Mouse (Mus musculus) kidney, postnatal 25 days (tissue): ENCODE measurements around the gene Sp6.

Source experiments
- DNase-seq, 2 experiments: peaks; one replicate each; pipeline ENCODE4 v3.0.0; 2021; ENCODE audit warnings: mixed read lengths in 2 of 2

Sp6 gene

DNA sequence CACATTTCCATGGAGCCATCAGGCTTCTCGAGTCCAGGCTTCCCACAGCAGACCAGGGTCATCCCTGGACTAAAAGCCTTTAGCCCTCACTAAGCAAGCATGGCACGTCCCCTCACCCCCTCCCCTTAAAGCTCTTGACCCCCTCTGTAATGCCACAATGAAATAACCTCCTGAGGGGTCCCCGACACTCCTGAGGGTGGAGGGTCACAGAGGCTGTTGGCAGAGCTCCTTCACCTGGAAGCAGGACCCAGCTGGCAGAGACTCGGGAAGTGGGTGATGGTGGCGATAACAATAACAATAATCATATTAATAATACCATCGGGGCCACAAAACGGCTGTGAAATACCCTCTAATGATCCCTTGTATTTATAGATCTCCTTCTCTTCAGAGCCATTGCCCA lies 30.3 kb upstream of the Sp6 start, which contains the start of gene Sp2:
Gene Sp2 (minus strand): TSS at position 101 of the 400 bp plus-strand sequence.
- DNase-seq = no peak

DNA sequence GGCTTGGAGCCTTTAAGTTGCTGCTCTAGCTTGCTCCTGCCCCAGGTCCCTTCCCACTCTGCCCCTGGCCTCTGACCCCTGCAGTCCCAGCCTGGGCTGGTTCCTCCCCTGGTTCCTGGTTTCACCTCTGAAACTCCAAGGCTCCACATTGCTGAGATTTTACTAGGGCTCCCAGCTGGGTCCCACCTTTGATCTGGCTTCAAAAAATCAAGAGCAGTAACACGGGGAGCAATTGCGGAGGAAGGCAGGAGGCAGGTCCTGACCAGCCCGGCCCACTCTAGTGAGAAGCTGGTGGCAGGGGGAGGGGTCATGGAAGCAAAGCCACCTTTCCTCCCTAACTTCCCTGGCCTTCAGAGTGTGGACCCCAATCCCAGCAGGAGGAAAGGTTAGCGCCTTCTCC lies 28.3 kb upstream of the Sp6 start:
- no peak for DNase-seq

DNA sequence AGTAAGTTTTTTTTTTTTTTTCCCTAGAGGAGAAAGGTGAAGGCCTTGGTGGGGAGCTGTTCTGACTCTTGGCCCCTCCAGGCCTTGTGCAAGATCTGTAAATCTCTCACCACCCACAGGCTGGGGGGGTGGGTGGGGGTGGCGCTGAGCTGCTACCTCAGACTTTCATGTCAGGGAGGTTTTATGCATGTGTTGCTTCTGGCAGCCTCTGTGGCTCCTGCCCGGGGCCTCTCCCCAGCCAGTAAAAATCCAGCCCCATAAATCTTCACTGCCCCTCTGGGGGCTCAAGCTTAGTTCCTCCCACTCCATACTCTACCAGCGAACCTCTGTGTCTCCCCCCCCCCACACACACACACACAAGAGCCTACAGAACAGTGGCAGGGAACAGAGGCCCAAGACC lies 26.7 kb upstream of the Sp6 start:
- DNase-seq = no peak

DNA sequence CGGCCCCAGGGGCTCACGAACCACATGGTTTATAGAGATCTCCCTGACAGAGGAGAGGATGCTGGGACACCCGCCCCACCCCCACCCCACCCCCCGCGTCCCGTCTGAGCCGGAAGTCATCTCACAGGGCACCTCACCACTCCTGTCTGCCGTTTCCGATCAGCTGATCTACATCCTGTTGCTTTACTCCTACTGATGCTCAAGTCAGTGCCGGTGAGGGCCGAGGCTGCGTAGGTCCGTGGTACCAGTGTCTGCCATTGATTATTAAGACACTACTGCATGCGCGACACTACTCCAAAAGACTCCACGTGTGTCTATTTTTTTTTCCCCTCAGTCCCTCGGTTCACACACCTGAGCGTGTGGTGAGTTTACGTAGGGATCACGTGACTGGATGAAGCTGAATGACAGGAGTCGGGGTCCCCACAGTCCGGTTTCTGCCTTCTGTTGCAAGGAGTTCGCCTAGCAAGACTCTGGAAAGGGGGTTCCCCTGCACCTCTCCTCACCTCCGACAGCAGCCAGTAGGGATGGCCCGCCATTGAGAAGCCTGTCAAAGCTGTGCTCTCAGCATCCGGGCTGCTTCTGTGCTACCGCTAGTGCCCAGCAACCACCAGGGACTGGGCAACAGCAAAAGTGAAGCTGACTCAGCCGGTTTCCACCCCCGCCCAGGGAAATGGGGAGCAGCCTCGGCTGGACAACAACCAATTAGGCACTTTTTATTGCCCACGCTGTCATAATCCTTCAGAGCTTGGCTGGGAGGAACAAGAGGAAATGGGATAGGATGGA lies 25.1 kb upstream of the Sp6 start:
- no peak for DNase-seq

DNA sequence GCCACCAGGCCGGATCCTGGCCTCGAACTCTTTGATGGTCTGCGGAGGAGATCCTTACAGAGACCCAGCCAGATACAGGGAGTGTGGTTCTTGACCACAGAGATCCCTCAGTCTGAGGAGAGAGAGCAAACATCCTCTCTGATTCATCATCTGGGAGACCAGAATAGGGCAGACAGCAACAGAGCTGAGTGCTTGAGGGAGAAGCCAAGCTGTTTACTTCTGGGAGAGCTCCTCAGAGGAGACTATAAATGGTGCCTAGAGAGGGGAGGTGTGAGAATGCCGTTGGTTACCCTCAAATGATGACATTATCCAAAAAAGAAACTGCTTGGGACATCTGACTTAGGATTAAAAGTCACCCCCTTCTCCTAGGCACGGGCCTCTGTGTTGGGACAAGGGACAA lies 21.7 kb upstream of the Sp6 start:
- no peak for DNase-seq

DNA sequence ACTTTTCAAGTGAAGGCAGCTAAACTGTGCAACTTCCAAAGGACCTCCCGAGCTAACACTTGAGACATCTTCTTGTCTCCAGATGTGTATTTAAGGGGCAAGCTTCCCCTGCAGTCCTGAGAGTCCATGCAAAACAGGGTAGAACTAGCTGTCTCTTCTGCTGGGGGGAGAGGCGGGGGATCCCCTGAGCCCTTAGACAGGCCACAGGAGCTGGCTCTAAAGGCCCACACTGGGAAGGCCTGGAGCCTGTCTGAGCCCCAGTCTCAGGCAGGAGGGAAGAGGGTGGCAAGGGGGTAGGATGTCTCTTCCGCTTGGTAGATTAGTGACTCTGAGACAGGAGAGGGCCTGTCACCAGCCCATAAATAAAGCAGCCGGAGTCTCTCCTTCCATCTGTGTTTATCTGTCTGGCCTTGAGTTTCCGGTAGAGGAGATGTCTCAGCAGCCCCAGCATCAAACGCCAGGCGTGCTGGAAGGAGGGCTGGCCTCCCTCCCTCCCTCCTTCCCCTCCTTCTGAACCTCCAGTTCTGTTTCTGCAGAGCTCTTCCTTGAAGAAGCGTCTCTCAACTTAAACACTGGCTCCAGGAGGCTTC lies 20.4 kb upstream of the Sp6 start:
- DNase-seq = no peak

DNA sequence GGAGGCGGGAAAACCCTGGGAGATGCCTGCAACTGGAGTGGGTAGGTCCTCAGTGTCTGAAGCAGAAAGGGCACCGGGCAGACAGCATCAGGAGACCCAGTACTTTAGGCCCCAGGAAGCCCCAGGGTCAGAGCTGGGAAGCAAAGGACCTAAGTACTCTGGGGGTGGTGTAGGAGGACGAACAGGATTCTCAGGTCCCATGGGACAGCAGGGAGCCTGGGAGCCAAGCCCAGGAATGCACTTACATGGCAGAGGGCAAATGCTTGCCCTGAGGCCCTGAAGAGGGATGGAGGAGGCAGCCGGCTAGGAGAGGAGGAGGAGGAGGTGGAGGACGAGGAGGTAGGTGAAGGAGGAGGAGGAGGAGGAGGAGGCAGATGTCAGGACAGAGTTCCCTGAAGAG lies 18.2 kb upstream of the Sp6 start:
- no peak for DNase-seq

DNA sequence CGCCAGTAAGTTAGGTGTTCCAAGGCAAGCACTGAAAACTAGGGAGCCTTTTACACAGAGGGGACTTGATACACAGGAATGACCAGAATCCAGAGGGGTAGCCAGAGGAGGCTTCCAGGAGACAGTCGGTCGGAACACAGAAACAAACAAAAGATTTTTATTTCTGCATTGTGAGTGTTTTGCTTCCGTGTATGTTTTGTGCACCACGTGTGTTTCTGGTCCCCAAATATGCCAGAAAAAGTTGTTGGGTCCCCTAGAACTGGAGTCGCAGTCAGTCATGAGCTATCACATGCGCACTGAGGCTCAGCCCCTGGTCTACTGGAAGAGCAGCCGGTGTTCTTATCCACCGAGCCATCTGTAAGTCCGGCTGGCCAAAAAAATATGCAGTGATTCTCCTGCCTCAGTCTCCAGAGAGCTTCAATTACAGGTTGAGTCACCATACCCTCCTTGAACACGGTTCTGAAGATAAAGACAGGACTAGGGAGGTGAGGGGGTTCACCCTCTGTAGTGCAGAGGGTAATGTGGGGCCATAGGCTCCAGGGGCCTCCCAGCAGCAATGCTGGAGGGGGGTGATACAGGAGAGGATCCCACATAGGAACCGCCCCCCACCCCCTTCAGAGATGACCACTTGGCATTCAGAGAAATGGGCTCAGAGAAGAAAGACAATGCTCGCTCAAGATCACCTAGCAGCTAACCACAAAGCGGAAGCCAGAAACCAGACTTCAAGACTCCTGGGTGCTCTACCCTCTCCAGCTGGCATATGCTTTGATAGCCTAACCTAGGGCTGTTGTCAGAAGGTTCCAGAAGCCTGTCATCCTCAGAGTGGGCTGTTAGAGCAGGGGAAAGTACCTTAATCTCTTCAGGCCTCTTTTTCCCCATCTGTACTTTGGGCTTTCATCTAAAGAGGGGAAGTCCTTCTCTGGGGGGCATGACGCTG lies 17.1 kb upstream of the Sp6 start:
- no peak for DNase-seq

DNA sequence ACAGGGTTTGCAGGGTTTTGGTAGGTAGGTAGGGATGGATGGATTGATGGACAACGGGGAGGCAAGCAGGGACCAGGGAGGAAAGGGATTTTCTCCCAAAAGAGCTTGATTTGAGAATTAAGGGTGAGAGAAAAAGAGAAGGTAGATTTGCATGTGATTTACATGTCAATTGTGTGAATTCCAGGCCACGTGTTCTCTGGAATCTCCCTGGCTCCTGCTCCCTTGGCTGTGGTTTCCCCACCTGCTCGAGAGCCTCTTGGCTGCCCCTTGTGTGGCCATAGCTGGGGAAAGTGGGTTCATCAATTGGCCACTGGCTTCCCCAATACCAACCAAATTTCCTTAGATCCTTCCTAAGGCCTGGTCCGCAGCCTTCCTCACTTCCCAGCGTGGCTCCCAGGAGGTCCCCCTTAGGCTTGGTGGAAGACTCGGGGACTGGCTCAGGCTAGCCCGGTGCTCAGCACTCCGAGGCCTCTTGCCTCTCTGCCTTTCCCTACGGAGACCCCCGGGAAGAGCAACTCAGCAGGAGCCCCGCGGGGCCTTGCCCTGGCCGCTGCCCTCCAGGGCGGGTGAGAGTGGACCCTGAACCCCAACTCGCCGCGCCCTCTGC lies 16.3 kb upstream of the Sp6 start:
- peak in 1 of 2 experiments; percentile 82 for DNase-seq

DNA sequence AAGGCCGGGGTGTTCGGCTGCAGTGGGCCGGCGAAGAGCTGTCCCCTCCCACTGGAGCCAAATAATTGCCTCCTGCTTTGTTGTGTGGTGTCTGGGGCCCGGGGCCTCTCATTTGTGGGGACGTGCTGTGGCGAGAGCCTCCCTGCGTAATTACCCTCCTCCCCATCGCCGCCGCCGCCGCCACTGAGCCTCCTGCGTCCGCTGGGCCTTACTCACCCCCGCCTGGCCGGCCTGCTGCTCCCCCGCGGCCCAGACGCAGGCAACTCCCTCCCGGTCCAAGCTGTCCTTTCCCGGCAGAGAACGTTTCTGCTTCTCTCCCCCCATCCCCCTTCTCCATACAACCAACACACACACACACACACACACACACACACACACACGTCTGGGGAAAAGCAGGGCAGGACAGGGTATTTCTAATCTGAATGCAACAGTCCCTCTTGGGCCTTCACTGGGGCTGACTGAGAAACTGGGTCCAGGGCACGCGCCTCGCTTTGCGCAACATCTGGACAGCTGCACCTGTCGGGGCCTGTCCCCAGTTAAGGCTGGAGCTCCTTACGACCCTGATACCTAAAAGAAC lies 15.7 kb upstream of the Sp6 start:
- peak in 1 of 2 experiments; percentile 53 for DNase-seq

DNA sequence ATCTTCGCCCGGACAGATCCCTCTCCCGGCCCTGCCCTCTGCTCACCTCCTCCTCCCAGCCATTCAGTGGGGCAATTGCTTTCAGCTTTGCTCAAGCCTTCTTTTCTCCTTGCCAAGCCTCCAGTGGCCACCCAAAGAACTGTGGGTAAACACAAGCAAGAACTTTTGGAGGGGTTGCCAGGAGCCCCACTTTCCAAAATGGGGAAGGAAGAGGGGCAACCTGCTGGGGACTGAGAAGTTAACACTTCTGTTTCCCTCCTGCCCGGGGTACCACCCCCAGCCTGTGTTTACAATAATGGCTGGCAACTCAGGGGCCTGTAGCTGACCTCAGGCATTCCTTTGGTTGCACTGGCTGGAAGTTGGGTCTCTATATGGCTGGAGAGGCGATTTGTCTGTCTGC lies 10.0 kb upstream of the Sp6 start:
- no peak for DNase-seq

DNA sequence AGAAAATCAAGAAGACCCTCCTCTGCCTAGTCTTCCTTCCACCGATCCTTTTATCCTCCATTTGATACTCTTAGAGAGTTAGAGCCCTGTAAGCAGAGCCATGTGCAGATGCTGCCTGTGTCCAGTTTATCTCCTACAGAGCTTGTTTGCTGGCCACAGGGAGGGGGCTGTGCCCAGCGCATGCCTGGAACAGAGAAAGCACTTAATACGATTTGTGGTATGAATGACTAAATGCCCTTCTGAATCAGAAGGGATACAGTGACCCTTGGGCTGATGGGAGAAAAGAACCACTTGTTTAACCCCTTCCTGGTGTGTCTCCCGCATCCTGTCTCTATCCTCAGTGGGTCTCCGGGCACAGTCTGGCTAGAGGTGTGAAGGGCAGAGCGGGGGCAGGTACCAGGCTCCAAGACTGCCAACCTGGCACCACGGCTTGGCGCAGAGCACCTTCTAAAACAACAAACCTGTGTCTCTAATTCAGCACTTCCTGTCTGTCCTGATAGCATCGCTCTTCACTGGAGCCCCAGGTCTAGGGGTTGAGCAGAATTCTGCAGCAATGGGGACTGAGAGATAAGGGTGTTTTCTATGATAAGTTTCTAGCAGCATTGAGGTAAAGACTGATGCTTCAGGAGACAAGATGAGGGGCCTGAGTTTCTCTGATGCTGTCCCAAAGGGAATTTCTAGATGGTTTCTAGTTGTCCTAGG lies 6.0 kb upstream of the Sp6 start:
- DNase-seq = no peak

DNA sequence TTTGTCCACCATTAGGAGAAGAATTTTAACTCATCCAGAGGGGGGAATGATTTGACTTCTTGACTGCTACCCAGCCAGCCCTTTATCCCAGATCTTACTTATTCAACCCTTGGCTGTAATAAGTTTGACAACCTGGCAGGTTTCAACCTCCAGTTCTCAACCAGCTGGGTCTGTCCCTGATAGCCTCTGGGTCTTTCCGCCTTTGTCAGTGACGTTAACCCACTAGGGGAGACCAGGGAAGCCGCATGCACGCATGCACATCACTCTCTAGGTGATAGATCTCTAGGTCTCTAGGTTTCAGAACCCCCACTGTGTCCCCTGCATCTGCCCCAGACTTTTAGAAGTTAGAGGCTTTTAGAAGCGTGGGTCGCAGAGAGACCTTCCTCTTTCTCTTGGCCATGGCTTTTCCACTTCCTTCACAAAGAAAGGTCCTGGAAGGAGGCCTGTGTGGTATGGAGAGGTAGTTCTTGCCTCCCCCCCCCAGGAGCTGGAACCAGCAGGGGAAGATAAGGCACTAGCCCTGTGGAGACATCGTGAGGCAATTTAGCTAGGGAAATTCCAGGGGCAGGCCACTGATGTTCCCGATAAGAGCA lies 3.9 kb upstream of the Sp6 start:
- no peak for DNase-seq

DNA sequence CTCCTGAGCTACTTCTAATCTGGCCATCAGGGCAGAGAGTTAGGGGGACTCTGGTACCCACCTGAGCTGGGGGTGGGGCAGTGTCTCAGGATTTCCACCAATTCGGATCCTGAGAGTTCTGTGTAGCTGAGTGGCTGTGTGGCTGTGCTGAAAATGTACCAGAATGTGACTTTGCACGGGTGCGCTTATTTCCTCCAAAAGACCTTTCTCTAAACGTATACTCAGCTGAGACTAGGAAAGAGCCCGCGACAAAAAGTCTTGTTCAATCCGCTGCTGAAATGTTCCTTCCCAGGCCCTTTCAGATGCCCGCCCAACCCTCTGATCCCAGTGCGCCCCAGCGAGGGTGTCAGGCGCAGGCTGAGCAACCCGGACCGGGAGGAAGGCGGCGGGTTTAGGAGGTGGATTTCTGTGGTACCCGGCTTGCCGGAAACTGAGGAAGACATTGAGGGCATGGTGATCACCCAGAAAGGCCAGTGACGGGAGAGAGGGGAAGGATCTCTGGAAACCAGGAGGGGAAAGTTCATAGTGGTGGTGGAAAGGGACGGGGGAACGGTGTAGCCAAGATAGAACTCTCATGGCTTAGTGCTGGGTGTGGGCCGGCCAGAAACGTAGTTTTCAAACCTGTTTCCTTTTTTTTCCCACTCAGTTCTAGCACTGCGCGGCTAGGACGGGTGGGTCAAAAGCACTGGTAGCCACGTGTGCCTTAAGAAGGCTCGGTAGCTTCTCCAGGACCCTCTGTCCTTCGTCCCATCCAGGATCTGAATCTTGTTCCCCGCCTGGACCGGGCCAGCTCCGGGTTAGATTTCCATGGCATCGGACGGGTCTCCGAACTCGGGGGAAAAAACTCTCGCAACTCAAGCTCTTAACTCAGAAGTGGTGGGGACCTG lies 4.7 kb downstream of the Sp6 start:
- DNase-seq = no peak

DNA sequence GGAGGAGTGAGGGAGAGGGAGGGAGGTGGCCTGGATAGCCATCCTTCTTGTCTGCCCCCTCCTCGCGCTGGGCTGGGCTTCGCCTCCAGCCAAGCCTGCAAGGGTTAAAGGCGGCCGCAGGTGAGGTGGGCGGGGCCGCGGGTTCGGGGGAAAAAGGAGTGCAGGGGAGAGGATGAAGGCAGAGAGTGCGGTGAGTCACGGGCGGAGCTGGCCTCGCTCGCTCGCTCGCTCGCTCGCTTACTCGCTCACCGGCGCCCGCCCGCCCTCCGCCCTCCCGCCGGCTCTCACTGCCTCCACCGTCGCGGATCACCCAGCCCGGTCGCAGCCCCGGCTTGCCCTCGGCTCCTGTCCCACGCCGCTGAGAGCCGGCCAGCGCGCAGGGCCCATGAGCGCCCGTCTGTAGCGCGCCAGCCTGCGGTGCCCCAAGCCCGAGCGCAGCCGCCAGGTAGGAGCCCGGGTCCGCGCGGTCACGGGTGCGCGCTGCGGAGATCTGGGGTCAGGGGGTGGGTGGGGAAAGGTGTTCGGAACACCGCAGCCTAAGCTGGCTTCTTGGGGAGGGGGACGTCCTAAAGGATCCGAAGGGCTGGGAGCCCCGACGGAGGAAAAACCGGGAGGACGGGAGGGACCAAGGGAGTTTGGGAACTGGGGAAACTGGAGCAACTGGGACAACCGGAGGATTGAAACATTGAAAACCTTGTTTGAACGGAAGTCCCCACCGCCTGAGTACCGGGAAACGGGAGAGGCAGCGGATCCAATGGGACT lies 5.6 kb downstream of the Sp6 start:
- no peak for DNase-seq

DNA sequence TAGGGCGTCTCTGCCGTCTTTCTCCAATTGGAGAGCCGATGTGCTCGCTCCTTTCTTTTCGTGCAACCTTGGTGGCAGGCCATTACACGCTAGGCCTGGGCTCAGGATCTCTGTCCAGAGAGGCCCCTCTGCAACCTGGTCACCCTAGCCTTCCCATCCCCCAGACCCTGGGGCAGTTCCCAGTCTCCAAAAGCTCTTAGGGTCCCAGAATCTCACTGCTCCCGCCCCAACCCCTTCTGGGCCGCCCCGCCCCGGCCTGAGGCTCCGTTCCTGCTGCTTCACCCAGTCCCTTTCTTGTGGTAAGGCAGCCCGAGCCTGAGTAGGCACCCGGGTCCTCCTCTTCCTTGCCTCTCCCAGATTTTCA lies 6.1 kb downstream of the Sp6 start:
- no peak for DNase-seq

DNA sequence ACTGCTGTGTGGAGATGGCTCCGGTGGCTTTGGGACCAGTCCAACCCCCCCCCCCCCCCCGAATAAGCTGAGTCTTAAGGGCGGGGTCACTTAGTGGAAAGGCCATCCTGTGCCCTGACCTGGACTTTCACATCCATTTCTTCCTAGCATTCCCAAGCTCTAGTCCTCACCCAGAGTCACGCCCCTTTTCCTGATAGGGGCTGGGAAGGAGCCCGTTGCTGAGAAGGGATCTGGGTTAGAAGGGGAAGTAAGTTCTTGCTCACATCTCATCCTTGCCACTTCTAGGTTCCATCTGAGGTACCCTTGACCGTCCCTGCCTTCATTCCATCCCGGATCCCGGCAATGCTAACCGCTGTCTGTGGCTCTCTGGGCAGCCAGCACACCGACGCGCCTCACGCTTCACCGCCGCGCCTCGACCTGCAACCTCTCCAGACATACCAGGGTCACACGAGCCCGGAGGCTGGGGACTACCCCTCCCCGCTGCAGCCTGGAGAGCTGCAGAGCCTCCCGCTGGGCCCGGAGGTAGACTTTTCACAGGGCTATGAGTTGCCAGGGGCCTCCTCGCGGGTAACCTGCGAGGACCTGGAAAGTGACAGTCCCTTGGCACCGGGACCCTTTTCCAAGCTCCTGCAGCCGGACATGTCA lies 8.0 kb downstream of the Sp6 start:
- no peak for DNase-seq

DNA sequence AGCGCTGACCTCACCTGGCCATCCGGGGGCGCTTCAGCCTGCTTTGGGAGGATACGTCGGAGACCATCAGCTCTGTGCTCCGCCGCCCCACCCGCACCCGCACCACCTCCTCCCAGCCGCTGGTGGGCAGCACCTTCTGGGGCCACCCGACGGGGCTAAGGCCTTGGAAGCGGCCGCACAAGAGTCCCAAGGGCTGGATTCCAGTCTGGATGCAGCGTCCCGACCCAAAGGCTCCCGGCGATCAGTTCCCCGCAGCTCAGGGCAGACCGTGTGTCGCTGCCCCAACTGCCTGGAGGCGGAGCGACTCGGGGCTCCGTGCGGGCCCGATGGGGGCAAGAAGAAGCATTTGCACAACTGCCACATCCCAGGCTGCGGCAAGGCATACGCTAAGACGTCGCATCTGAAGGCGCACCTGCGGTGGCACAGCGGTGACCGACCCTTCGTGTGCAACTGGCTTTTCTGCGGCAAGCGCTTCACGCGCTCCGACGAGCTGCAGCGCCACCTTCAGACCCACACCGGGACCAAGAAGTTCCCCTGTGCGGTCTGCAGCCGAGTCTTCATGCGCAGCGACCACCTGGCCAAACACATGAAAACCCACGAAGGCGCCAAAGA lies 8.8 kb downstream of the Sp6 start:
- peak; percentile 80 to 90 for DNase-seq

DNA sequence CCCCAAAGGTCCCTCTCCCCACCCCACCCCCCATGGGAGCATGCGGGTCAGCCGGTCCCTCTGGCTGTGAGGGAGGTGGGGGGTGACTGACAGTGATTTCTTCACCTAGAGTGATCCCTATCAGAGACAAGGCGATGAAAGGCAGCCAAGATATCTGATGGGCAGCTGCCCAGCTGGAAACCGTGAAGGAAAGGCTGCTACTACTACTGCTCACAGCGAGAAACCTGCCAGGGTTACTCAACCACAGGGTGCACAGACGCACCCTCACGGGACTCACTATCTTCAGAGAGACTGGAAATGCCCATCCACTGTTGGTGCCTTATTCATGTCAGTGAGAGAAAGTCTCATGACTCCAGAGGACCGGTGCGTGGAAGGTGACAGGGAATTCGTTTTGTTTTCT lies 11.8 kb downstream of the Sp6 start:
- DNase-seq = no peak
